Mouse (Mus musculus): Measurements from ENCODE around the gene Slc47a2.
"Not testable (repeated sequence)": the region's sequence is repeated elsewhere in the genome, so short reads cannot be mapped to it uniquely, and the experiment has no call there.

The Slc47a2 gene

DNA sequence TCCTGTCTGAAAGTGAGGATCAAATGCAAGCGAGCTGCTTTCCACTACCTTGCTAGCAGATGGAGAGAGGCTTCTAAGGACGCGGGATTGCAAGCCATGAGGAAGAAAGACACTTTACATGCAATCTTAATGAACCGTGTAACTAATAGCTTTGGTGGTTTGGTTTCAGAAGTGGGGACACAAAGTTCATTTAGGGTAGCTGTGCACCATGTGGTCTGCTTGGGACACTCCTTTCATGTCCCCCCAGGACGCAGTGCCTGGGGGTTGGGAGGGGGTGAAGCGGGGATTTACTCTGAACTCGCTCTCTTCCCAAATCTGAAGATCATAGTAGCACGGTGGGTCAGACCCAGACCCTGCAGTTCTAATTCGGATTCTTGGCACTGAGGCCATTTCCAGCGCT, 689 bp downstream of the Slc47a2 start:
- peak; percentile 18 for DNase-seq (ENCODE audit: extremely low spot score, low read depth, low spot score)

DNA sequence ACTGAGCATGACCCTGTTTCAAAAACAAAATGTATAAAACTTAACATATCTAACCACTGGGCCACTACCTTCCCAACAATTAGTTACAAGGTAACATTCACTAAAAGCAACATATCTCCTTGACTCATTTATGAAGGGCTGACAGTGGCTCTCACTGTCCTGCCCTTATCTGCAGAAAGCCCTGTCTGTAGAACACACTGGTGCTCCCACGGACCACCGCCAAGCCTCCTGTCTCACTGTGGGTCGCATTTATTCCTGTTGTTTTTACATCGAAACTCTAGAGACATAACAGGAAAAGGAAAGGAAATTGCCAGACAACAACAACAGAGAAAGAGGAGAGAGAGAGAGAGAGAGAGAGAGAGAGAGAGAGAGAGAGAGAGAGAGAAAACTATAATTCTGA, 1.4 kb downstream of the Slc47a2 start:
- DNase-seq (ENCODE audit: extremely low spot score, low read depth, low spot score) = no peak

DNA sequence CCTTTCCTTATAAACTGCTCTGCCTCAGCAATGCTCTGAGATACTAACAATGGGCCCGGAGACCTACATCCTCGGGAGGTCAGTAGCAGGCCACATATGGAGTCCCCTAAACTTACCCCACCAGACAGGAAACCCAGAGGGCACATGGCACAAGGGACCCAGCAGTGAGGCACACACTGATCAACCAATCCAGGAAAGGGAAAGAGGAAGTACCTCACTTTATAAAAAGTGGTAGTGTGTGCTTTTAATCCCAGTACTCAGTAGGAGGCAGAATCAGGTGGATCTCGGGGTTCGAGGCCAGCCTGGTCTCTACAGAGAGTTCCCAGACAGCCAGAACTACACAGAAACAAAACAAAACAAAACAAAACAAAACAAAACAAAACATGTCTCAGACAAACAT, 2.3 kb downstream of the Slc47a2 start:
- DNase-seq (ENCODE audit: extremely low spot score, low read depth, low spot score) = no peak

DNA sequence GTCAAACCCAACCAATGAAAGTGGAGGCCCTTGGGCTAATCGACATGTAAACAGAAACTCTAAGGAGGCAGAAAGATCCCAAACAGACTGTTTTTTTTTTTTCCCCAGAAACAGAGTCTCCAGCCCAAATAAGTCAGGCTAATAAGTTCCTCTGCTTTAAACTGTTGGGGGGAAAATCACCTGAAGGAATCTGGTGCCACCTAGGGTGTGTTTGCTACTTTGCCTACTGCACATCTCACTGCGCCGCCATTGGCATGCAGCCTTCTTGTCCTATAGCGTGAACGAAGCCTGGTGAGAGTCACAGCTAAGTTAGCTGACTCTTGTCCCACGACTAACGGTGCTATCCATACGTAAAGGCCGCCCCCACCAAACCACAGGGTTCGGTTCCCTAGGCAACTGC, 5.1 kb downstream of the Slc47a2 start:
- no peak for DNase-seq (ENCODE audit: extremely low spot score, low read depth, low spot score)

DNA sequence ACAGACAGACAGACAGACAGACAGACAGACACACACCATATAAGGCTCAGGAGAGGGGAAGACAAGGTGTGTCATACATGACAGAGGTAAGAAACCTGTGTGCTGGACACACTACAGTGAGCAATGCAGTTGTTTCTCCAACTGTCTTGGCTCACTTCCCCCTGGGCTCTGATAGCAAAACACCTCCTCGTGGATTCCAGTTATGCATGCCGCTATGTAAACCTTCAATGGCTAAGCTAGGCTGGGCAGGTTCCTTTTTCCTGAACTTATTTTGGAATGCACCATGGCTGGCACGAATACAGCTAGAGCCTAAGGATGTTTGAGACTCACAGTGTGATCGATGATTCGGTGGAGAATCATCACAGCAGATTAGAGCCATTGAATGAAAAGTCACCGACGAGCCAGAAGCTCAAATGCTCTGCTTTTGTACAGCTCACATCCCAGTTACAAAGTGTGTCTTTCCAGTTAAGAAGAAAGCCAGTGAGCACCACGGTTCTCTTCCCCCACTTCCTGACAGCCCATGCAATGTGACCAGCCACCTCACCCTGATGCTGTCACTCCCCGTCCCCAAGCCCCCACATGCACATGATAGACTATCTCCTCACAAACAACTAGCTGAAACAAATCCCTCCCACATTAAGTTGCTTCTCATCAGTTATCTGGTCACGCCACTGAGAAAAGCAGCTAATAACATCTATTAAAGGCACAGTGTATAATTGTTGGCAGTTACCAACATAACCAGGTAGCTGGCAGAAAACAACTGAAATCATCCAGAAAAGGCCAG, 21.6 kb downstream of the Slc47a2 start:
- no peak for DNase-seq (ENCODE audit: extremely low spot score, low read depth, low spot score)

DNA sequence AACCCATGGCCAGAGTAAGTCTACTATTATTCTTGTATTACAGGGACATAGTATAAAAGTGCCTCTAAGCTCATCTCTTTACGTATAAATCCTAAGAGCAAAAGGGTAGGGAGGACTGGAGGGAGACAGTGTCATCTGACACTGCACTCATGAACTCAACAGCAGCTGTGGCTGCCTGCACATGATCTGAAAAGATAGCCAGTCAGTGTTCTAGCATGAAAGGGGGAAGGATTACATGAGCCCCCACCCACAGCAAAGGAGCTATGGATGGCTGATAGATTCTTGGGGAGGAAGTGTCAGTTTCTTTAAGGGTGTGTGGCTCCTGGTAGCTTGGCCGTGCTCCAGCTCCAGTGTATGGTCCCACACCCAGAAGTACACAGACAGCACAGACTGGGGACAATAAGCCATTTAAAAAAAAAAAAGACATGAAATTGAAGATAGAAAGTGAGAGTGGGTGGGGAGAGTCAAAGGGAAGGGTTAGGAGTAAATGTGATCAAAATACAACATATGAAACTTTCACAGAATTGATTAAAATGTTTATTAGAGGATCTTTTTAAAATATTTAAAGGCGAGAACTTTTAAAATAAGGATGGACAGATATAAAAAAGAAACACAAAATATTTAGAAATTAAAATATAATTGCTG, 22.6 kb downstream of the Slc47a2 start:
- DNase-seq (ENCODE audit: extremely low spot score, low read depth, low spot score) = no peak

DNA sequence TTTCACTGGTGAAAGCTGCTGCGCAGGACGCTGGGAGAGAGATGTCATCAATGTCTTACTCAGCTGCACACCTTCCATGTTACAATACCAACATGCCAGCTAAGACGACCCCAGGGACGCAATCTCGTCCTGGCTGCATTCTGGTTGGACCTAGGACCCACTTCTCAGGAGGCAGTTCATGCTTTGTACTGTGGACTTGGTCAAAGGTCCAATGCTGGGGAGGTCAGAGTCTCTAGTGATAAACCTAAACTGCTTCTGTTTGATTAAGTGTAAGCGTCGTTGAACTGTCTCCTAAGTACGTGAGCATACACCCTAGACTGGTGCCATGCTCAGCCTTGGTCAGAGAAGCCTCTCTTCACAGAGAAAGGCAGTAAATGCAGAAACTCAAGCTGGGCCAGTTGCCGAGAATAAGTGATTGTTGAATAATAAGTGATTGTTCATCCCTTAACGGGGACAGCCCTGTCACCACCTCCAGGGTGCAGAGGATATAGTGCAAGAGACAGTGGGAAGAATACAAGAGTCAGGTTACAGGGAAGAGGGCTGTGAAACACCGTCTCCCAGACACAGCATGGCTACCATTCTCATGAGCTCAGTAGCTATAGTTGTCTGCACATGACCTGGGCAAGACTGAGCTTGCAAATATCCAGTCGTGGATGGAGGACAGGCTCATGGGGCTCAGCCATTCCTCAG, 23.3 kb downstream of the Slc47a2 start:
- DNase-seq (ENCODE audit: extremely low spot score, low read depth, low spot score) = no peak

DNA sequence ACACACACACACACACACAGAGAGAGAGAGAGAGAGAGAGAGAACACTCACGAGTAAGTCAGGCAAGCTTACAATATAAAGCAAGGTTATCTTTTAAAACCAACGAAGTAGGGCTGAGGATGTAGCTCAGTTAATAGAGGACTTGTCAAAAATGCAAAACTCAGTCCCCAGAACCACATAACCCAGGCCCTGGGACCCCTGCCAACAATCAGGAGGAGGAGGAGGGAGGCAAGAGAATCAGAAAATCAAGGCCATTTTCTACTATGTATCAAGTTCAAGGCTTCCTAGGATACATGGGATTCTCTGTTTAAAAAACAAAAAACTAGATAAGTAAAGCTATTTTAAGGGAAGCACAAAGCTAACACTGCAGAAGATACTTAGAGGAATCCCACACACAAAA, 25.8 kb downstream of the Slc47a2 start:
- no peak for DNase-seq (ENCODE audit: extremely low spot score, low read depth, low spot score)

DNA sequence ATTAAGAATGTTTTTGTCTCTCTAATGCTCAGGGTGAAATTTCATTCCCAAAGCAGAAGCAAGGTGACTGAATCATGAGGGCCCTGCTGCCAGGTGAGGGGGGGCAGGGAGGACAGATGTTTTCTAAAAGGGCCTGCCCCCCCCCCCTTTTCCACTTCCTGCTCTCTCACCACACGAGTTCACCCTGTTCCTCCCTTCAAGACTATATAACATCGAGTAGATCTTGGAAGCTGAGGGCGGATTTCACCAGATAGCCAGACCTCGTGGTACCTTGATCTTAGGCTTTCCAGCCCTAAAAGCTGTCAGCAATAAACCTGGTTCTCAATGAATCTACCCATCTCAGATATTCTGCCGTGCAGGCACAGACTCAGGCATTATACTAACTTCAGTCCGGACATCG, 32.3 kb downstream of the Slc47a2 start:
- no peak for DNase-seq (ENCODE audit: extremely low spot score, low read depth, low spot score)

DNA sequence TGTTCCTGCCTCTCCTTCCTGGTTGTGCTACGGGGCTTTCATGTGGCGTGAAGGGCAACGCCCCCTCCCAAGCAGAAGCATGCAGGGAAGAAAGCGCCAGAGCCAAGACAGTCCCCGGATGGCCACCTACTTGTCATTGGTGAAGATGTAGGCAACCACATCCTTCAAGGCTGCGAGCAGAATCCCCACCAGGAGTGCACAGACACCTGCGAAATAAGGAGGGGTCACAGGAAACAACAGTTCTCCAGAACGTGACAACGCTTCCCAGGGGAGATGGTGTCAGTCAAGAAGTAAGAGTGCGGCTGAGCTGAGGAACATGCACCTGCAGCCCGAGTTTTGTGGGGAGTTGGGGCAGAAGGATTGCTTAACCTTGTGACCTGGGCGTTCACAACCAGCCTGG, 32.8 kb downstream of the Slc47a2 start:
- no peak for DNase-seq (ENCODE audit: extremely low spot score, low read depth, low spot score)

DNA sequence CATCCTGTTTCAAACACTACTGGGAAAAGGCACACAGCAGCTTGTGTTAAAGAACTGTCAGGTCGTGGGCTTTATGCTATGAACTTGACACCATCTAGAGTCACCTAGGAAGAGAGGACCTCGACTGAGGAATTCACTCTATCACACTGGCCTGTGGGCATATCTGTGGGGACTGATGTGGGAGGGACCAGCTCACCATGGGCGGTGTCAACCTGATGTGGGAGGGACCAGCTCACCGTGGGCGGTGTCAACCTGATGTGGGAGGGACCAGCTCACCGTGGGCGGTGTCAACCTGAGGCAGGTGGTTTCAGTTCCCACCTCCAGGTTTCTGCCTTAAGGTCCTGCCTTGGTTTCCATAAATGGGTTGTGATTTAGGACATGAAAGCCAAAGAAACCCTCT, 34.9 kb downstream of the Slc47a2 start:
- DNase-seq (ENCODE audit: extremely low spot score, low read depth, low spot score) = no peak

DNA sequence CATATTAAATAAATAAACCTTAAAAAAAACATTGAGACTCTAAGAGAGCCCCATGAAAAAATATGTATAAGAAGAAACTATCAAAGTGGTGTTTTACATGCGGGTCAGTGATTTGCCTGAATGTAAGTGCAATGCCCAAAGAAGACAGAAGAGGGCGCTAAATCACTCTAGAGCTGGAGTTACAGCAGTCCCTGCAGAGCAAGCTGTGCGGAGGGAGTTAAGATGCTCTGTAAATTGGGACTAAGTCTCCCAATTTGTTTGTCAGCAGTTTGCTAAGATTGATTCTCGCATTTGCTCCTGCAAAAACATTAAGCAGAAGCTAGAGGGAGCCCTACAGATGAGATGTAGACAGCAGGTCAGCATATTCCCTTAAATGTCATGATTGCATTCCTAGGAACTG, 37.3 kb downstream of the Slc47a2 start:
- no peak for DNase-seq (ENCODE audit: extremely low spot score, low read depth, low spot score)

DNA sequence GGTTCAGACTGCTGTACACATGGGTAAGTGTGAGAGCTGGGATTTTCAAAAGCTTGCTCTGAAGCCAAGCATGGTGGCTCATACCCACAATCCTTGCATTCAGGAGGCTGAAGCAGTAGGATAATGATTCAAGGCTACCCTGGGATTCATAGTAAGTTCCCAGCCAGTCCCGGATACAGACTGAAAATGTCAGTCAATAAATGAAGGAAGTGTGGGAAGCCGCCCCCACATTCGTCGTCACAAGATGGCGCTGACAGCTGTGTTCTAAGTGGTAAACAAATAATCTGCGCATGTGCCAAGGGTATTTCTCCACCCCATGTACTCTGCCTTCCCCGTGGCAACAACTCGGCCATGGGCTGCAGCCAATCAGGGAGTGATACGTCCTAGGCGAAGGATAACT, 38.1 kb downstream of the Slc47a2 start:
- DNase-seq (ENCODE audit: extremely low spot score, low read depth, low spot score) = not testable (repeated sequence)

DNA sequence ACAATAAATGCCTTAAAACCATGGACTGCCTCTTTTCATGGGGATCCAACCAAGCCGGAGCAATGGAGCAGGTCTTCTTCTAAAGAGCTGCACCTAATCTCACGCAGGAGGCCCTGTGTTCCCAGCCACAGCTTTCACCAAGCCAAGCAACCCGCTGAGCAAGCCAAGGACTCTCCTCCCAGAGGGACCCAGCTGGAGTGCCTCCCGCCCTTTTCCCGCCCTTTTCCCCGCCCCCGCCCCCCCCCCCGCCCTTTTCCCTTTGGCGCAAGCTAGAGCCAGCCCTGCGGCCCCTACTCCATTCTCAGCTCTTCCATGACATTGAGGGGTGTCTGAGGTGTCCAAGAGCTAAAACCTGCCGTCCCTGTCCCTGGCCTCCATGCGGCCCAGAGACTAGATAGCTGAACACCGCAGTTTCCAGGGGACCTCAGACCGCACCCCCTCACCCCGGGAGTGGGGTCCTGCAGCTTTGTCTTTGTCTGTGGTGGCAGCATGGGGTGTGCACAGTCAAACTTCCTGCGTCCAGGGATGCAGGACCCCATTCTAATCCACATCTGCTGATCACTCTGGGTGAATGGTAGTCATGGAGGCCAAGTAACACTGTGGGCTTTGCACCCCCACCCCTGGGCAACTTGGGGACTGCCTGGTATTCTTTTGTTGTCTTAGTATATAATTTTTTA, 41.8 kb downstream of the Slc47a2 start:
- DNase-seq (ENCODE audit: extremely low spot score, low read depth, low spot score) = no peak

DNA sequence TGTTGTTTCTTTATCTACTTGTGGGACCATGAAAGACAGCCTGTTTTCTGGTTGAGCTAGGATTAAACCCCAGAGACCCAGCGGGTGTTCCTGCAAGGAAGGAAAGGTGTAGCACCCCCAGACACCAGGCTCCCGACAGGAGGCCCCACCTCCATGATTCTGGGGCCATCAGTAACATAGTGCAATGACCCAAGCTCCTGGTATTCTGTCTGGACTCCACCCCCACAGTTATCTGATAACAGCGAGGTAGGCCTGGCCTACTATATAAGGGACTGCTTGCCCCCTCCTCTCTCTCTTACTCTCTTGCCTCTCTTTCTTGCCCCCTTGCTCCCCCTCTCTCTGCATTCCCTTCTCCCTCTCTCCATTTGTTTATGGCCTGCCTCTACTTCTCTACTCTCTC, 42.5 kb downstream of the Slc47a2 start:
- DNase-seq (ENCODE audit: extremely low spot score, low read depth, low spot score) = no peak

DNA sequence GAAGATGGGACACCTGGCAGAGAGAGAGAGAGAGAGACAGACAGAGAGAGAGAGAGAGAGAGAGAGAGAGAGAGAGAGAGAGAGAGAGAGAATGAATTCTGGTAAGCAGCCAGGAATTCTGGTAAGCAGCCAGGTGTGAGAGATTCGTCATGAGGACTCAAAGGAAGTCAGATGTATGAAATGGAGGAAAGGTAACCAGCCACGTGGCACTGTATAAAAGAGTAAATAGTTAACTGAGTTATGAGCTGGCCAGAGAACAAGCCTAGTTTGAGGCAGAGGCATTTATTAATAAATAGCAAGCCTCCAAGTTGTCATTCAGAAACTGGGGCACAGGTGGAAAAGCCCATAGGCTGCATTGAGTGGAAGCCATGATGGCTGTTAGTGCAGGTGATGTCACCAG, 44.8 kb downstream of the Slc47a2 start:
- no peak for DNase-seq (ENCODE audit: extremely low spot score, low read depth, low spot score)

DNA sequence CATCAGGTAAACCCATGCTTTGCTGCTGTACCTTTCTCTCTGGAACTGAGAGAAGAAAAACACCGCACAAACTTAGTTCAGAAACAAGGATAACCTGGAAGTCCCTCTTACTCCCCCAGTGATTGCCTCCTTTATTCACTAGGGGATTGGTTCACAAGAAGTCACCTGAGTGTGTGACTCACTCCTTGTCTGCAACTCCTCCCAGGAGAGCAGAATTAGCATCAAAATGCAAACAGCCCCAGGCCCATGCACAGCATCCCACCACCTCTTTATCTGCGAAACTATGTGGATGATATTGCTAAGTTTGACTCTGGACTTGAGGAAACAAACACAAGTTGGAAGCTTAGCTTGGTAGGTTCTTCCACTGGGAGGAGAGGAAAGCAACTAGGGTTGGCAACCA, 45.3 kb downstream of the Slc47a2 start:
- no peak for DNase-seq (ENCODE audit: extremely low spot score, low read depth, low spot score)

DNA sequence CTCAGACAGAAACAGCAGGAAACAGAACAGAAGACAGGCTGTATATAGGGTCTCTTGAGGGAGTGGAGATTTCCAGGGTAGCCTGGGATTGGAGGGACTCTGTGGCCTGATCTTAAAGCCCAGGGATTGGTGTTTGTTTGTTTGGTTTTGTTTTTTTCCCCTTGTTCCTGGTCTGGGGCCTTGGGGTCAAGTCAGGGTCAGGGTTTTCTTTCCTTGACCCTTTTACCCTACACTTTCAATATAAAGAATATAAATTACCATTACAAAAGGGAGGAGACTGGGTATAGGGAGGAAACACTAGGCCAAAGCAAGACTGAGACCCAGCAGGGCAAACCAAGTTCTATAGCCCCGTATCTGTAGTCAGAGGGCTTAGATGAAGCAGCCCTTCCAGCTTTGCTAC, 46.1 kb downstream of the Slc47a2 start:
- DNase-seq (ENCODE audit: extremely low spot score, low read depth, low spot score) = no peak

DNA sequence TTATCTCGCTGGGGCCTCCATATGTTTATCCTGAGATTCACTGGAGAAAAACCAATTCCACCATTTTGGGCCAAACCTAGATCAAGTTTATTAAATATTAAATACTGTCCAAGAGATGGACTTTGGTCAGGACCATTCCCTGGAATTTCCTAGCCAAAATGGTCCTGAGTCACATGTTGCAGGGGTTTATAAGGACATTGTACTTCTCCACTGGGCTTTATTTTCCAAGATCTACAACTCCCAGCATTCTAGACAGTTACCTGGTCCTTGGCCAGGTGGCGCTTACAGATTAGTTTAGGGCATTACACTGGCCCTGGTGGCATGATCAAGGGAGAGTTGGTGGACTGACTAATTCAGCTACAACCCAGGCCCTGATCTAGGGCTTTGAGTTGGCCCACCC, 47.1 kb downstream of the Slc47a2 start:
- DNase-seq (ENCODE audit: extremely low spot score, low read depth, low spot score) = no peak

DNA sequence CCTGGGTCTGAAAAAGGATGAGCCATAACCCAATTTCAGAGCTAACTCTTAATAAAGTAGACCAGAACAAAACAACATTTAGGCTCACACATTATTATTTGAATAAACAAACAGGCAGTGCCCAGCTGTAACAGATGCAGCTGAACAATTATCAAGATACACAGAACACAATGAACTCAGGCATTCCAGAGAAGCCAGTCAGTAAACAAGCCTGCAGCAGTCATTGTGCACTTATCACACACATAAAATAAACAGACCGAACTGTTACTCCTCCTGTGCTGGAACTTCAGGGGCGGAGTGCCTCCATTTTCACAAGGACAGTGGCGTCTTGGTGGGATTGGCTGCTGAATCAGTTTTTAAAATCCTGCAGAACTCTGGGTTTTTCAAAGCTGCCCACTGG, 48.2 kb downstream of the Slc47a2 start:
- no peak for DNase-seq (ENCODE audit: extremely low spot score, low read depth, low spot score)

DNA sequence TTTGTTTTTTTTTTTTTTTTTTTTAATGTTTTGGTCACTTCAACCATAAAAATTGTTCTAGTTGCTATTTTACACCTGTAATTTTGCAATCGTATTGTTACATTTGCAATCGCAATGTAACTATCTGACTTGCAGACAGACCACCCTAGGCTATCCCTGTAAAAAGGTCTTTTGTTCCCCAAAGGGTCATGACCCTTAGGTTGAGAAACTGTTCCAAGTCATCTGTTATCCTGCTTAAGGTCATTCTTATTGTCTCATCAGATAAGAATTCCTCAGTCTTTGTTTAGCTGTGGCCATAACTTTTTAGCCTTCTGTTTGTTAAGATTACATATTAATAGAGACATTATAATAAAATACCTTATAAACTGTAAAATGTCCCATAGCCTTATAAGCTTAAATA, 49.4 kb downstream of the Slc47a2 start:
- no peak for DNase-seq (ENCODE audit: extremely low spot score, low read depth, low spot score)

DNA sequence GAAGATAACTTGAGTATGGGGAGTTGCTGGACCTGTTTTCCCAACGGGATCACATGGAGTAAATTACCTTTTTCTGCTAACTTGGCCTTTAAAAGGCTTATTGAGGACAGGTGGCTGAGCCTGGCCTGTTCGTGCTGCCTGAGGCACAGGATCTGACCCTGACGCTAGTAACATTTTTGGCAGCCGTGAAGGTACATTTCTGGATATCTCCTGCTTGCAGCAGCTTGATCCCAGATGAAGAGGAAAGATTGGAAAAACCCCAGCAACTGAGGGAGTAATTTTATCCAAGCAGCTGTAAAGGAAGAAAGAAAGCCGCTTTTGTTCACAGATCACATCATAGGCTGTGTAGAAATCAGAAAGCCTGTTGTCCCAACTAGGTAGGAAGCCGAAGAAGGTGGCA, 58.3 kb downstream of the Slc47a2 start:
- DNase-seq (ENCODE audit: extremely low spot score, low read depth, low spot score) = no peak
